Mouse (Mus musculus): ENCODE results near the gene Cdk2ap1. TPM values are rescaled to one million over a fixed set of nuclear protein-coding genes. Genes with fewer than 3 reads are reported as not detected.

Cdk2ap1 gene
- polyA plus RNA-seq, 1 experiment from 2014 or later, result 131 TPM

GRCm38 (mm10) chr5:124377149-124377548, 14.3 kb upstream of the Cdk2ap1 start:
- no peak for DNase-seq (ENCODE audit: low spot score)
- H3K9me3 ChIP-seq (replicated peaks; ENCODE audit: low read length), result no peaks in the 10 kb centered on the region
- H3K27ac ChIP-seq, result no peak overlapping the region
- 81% methylated on average over 4 of the region's 4 CpGs for WGBS
- H3K4me3 ChIP-seq (replicated peaks; ENCODE audit: low read depth, low read length), result no peak overlapping the region
- no peaks in the 10 kb centered on the region for H3K27me3 ChIP-seq (ENCODE audit: insufficient read depth, low read length)
- no peak overlapping the region for H3K4me2 ChIP-seq (ENCODE audit: low read length)
- no peak for ATAC-seq (replicated peaks; ENCODE audit: low FRiP score, low read depth)
- H3K4me1 ChIP-seq (replicated peaks; ENCODE audit: insufficient read depth, low read length), result no peaks in the 10 kb centered on the region
- no peak overlapping the region for H3K9ac ChIP-seq (ENCODE audit: low read depth, low read length)
- TF ChIP-seq CTCF (IDR thresholded peaks at IDR 0.05; ENCODE audit: low read depth), result no peak
- peaks cover 78% of the 10 kb centered on the region for H3K36me3 ChIP-seq (ENCODE audit: insufficient read depth, low read length)

- Histone ChIP-seq H3K4me1 (replicated peaks; ENCODE audit: insufficient read depth, low read length) (no peaks in the 10 kb centered on the region), H3K4me3 (replicated peaks; ENCODE audit: low read depth, low read length) (no peak overlapping the region), H3K27ac (no peak overlapping the region), H3K4me2 (ENCODE audit: low read length) (no peak overlapping the region), H3K36me3 (ENCODE audit: insufficient read depth, low read length) (peaks cover 78% of the 10 kb centered on the region), H3K9me3 (replicated peaks; ENCODE audit: low read length) (no peaks in the 10 kb centered on the region), H3K9ac (ENCODE audit: low read depth, low read length) (no peak overlapping the region), H3K27me3 (ENCODE audit: insufficient read depth, low read length) (no peaks in the 10 kb centered on the region)
- DNase-seq (ENCODE audit: low spot score) (no peak), ATAC-seq (replicated peaks; ENCODE audit: low FRiP score, low read depth) (no peak)
- TF ChIP-seq CTCF (IDR thresholded peaks at IDR 0.05; ENCODE audit: low read depth), result no peak
- WGBS, result 100% methylated on average over 1 of the region's 1 CpGs
Measured at GRCm38 (mm10) chr5:124376401-124376800, 13.5 kb upstream of the Cdk2ap1 start.

GRCm38 (mm10) chr5:124374298-124374697, 11.4 kb upstream of the Cdk2ap1 start:
- 94% methylated on average over 7 of the region's 7 CpGs for WGBS
- TF ChIP-seq CTCF (IDR thresholded peaks at IDR 0.05; ENCODE audit: low read depth), result no peak
- peaks cover 83% of the 10 kb centered on the region for H3K36me3 ChIP-seq (ENCODE audit: insufficient read depth, low read length)

GRCm38 (mm10) chr5:124366721-124367120, 3.8 kb upstream of the Cdk2ap1 start:
- Histone ChIP-seq H3K36me3 (ENCODE audit: insufficient read depth, low read length) (peaks cover 22% of the 10 kb centered on the region), H3K9ac (ENCODE audit: low read depth, low read length) (no peak overlapping the region), H3K9me3 (replicated peaks; ENCODE audit: low read length) (no peaks in the 10 kb centered on the region), H3K27me3 (ENCODE audit: insufficient read depth, low read length) (no peaks in the 10 kb centered on the region), H3K4me2 (ENCODE audit: low read length) (no peak overlapping the region), H3K27ac (no peak overlapping the region), H3K4me1 (replicated peaks; ENCODE audit: insufficient read depth, low read length) (0 out of 2 replicates have a peak, but pooled peaks cover 3% of the 10 kb centered on the region), H3K4me3 (replicated peaks; ENCODE audit: low read depth, low read length) (no peak overlapping the region)
- DNase-seq (ENCODE audit: low spot score) (peak; percentile 37), ATAC-seq (replicated peaks; ENCODE audit: low FRiP score, low read depth) (0 out of 2 replicates have a peak, but pooled peaks have one; percentile 21)
- TF ChIP-seq CTCF (IDR thresholded peaks at IDR 0.05; ENCODE audit: low read depth), result no peak
- 59% methylated on average over 3 of the region's 3 CpGs for WGBS

More at GRCm38 (mm10) chr5:124374298-124374697, 11.4 kb upstream of the Cdk2ap1 start:
- Histone ChIP-seq H3K9ac (ENCODE audit: low read depth, low read length) (no peak overlapping the region), H3K4me1 (replicated peaks; ENCODE audit: insufficient read depth, low read length) (no peaks in the 10 kb centered on the region), H3K9me3 (replicated peaks; ENCODE audit: low read length) (no peaks in the 10 kb centered on the region), H3K4me3 (replicated peaks; ENCODE audit: low read depth, low read length) (no peak overlapping the region), H3K4me2 (ENCODE audit: low read length) (no peak overlapping the region), H3K27me3 (ENCODE audit: insufficient read depth, low read length) (no peaks in the 10 kb centered on the region), H3K27ac (no peak overlapping the region)
- DNase-seq (ENCODE audit: low spot score) (no peak), ATAC-seq (replicated peaks; ENCODE audit: low FRiP score, low read depth) (no peak)

GRCm38 (mm10) chr5:124365754-124366153, 2.9 kb upstream of the Cdk2ap1 start:
- no peak overlapping the region for H3K9ac ChIP-seq (ENCODE audit: low read depth, low read length)
- WGBS, result 73% methylated on average over 2 of the region's 2 CpGs

GRCm38 (mm10) chr5:124364173-124364918, 1.5 kb upstream of the Cdk2ap1 start:
- no peak overlapping the region for H3K9ac ChIP-seq (ENCODE audit: low read depth, low read length)
- 89% methylated on average over 6 of the region's 6 CpGs for WGBS
- DNase-seq (ENCODE audit: low spot score) (no peak), ATAC-seq (replicated peaks; ENCODE audit: low FRiP score, low read depth) (no peak)
- no peak overlapping the region for H3K4me3 ChIP-seq (replicated peaks; ENCODE audit: low read depth, low read length)
- no peaks in the 10 kb centered on the region for H3K27me3 ChIP-seq (ENCODE audit: insufficient read depth, low read length)
- no peaks in the 10 kb centered on the region for H3K9me3 ChIP-seq (replicated peaks; ENCODE audit: low read length)
- no peaks in the 10 kb centered on the region for H3K36me3 ChIP-seq (ENCODE audit: insufficient read depth, low read length)
- no peak overlapping the region for H3K4me2 ChIP-seq (ENCODE audit: low read length)
- H3K4me1 ChIP-seq (replicated peaks; ENCODE audit: insufficient read depth, low read length), result 0 out of 2 replicates have a peak, but pooled peaks cover 3% of the 10 kb centered on the region
- no peak overlapping the region for H3K27ac ChIP-seq
- no peak for TF ChIP-seq CTCF (IDR thresholded peaks at IDR 0.05; ENCODE audit: low read depth)

More at GRCm38 (mm10) chr5:124365754-124366153, 2.9 kb upstream of the Cdk2ap1 start:
- Histone ChIP-seq H3K27ac (no peak overlapping the region), H3K4me2 (ENCODE audit: low read length) (no peak overlapping the region), H3K36me3 (ENCODE audit: insufficient read depth, low read length) (peaks cover 12% of the 10 kb centered on the region; the same call in 1 of the 2 replicates), H3K4me3 (replicated peaks; ENCODE audit: low read depth, low read length) (no peak overlapping the region), H3K4me1 (replicated peaks; ENCODE audit: insufficient read depth, low read length) (0 out of 2 replicates have a peak, but pooled peaks cover 3% of the 10 kb centered on the region), H3K9me3 (replicated peaks; ENCODE audit: low read length) (no peaks in the 10 kb centered on the region), H3K27me3 (ENCODE audit: insufficient read depth, low read length) (no peaks in the 10 kb centered on the region)
- DNase-seq (ENCODE audit: low spot score) (no peak), ATAC-seq (replicated peaks; ENCODE audit: low FRiP score, low read depth) (no peak)
- no peak for TF ChIP-seq CTCF (IDR thresholded peaks at IDR 0.05; ENCODE audit: low read depth)
